Mouse (Mus musculus) forebrain, embryonic 11.5 days (tissue): ENCODE measurements around the gene B4galt2. TPM values are rescaled to one million over a fixed set of nuclear protein-coding genes. Genes with fewer than 3 reads are reported as not detected.

Experiments used
- ATAC-seq: fragments of 200-750 bp; cut with Nextera tagmentation; replicated peaks from 2 replicates; pipeline ENCODE4 v1.8.0; 2017; ENCODE audit warnings: moderate TSS enrichment; ENCODE audit not compliant: low FRiP score
- DNase-seq: peaks from one replicate; pipeline ENCODE4 v3.0.0-alpha.2; 2017; ENCODE audit warnings: low spot score
- H3K27ac ChIP-seq: fragments of 300-500 bp; sonication (generic); 2 replicates; pipeline ENCODE4 v1.5.1; 2014; ENCODE audit warnings: low read depth, low read length
- H3K27me3 ChIP-seq: fragments of 300-500 bp; sonication (generic); 2 replicates; pipeline ENCODE4 v1.6.1; 2014; ENCODE audit warnings: mild to moderate bottlenecking, low read length, mixed read lengths; ENCODE audit not compliant: control insufficient read depth, insufficient read depth
- H3K36me3 ChIP-seq: fragments of 300-500 bp; sonication (generic); 2 replicates; pipeline ENCODE4 v1.6.1; 2014; ENCODE audit warnings: mild to moderate bottlenecking, low read length, moderate library complexity, mixed read lengths; ENCODE audit not compliant: control insufficient read depth, insufficient read depth
- H3K4me1 ChIP-seq: fragments of 300-500 bp; sonication (generic); replicated peaks from 2 replicates; pipeline ENCODE4 v1.6.1; 2014; ENCODE audit warnings: low read length, mixed read lengths; ENCODE audit not compliant: control insufficient read depth, insufficient read depth
- H3K4me2 ChIP-seq: fragments of 300-500 bp; sonication (generic); 2 replicates; pipeline ENCODE4 v1.6.1; 2014; ENCODE audit warnings: low read depth, mild to moderate bottlenecking, low read length, moderate library complexity, mixed read lengths; ENCODE audit not compliant: severe bottlenecking
- H3K4me3 ChIP-seq: fragments of 300-500 bp; sonication (generic); 2 replicates; pipeline ENCODE4 v1.5.1; 2014; ENCODE audit warnings: low read depth, low read length
- H3K9ac ChIP-seq: fragments of 300-500 bp; sonication (generic); 2 replicates; pipeline ENCODE4 v1.6.1; 2014; ENCODE audit warnings: low read length
- H3K9me3 ChIP-seq: fragments of 300-500 bp; sonication (generic); 2 replicates; pipeline ENCODE4 v1.6.1; 2016; ENCODE audit warnings: low read length, mixed read lengths; ENCODE audit not compliant: control insufficient read depth
- WGBS: fragments of 180-500 bp; shearing (Covaris S2); extraction: QIAGEN DNeasy Blood & Tissue Kit; methylation state at CpG from one replicate; pipeline ENCODE4 v1.1.7; 2014; 5-methylcytosine and 5-hydroxymethylcytosine counted together
- polyA plus RNA-seq: library from polyadenylated mRNA; unstranded; fragments of >200 nt; fragmentation: Nextera tagmentation; extraction: Ambion mirVana; gene quantifications from 2 replicates; pipeline ENCODE4 v1.2.1, GENCODE M21; 2014

B4galt2 gene
- polyA plus RNA-seq, 1 experiment from 2014 or later, result 31.3 TPM

- 85% methylated on average over 11 of the region's 11 CpGs for WGBS
- ATAC-seq (no peak), DNase-seq (no peak)
- Histone ChIP-seq H3K36me3 (no peaks in the 10 kb centered on the region), H3K27me3 (no peaks in the 10 kb centered on the region), H3K9me3 (no peaks in the 10 kb centered on the region), H3K4me3 (no peak overlapping the region), H3K4me1 (peaks cover 8% of the 10 kb centered on the region; the same call in 1 of the 2 replicates), H3K27ac (no peak overlapping the region), H3K4me2 (no peak overlapping the region), H3K9ac (no peak overlapping the region)
These were observed 38.0 kb downstream of the B4galt2 start for GRCm38 (mm10) chr4:117845316-117845715.

- Histone ChIP-seq H3K9me3 (no peaks in the 10 kb centered on the region), H3K4me2 (no peak overlapping the region), H3K4me1 (peaks cover 5% of the 10 kb centered on the region; the same call in 1 of the 2 replicates), H3K4me3 (no peak overlapping the region), H3K9ac (no peak overlapping the region), H3K27ac (no peak overlapping the region), H3K36me3 (no peaks in the 10 kb centered on the region), H3K27me3 (no peaks in the 10 kb centered on the region)
- no peak for DNase-seq
- 87% methylated on average over 5 of the region's 5 CpGs for WGBS
- ATAC-seq, result no peak
These were observed 38.8 kb downstream of the B4galt2 start for GRCm38 (mm10) chr4:117844467-117844866.

- no peak for DNase-seq
- ATAC-seq, result no peak
- 88% methylated on average over 5 of the region's 5 CpGs for WGBS
- Histone ChIP-seq H3K9ac (no peak overlapping the region), H3K9me3 (no peaks in the 10 kb centered on the region), H3K4me2 (no peak overlapping the region), H3K4me1 (no peaks in the 10 kb centered on the region), H3K27me3 (no peaks in the 10 kb centered on the region), H3K4me3 (no peak overlapping the region), H3K36me3 (no peaks in the 10 kb centered on the region), H3K27ac (no peak overlapping the region)
These were observed 40.2 kb downstream of the B4galt2 start for GRCm38 (mm10) chr4:117843101-117843500.

- H3K4me3 ChIP-seq, result no peak overlapping the region
- WGBS, result 90% methylated on average over 3 of the region's 3 CpGs
- no peak overlapping the region for H3K4me2 ChIP-seq
- no peaks in the 10 kb centered on the region for H3K27me3 ChIP-seq
- no peak overlapping the region for H3K9ac ChIP-seq
- H3K27ac ChIP-seq, result no peak overlapping the region
- no peaks in the 10 kb centered on the region for H3K4me1 ChIP-seq
- H3K9me3 ChIP-seq, result no peaks in the 10 kb centered on the region
- no peaks in the 10 kb centered on the region for H3K36me3 ChIP-seq
- ATAC-seq (no peak), DNase-seq (no peak)
These were observed 41.7 kb downstream of the B4galt2 start for GRCm38 (mm10) chr4:117841566-117841965.

- no peak overlapping the region for H3K4me2 ChIP-seq
- H3K36me3 ChIP-seq, result no peaks in the 10 kb centered on the region
- H3K27ac ChIP-seq, result no peak overlapping the region
- no peak overlapping the region for H3K9ac ChIP-seq
- ATAC-seq, result no peak
- no peaks in the 10 kb centered on the region for H3K4me1 ChIP-seq
- no peak overlapping the region for H3K4me3 ChIP-seq
- H3K27me3 ChIP-seq, result no peaks in the 10 kb centered on the region
- no peak for DNase-seq
- WGBS, result 90% methylated on average over 5 of the region's 5 CpGs
- H3K9me3 ChIP-seq, result no peaks in the 10 kb centered on the region
These were observed 42.5 kb downstream of the B4galt2 start for GRCm38 (mm10) chr4:117840821-117841220.

- DNase-seq, result no peak
- H3K4me2 ChIP-seq, result no peak overlapping the region
- H3K27me3 ChIP-seq, result no peaks in the 10 kb centered on the region
- no peak for ATAC-seq
- H3K4me3 ChIP-seq, result no peak overlapping the region
- H3K9ac ChIP-seq, result no peak overlapping the region
- no peak overlapping the region for H3K27ac ChIP-seq
- no peaks in the 10 kb centered on the region for H3K9me3 ChIP-seq
- 79% methylated on average over 6 of the region's 6 CpGs for WGBS
- H3K4me1 ChIP-seq, result no peaks in the 10 kb centered on the region
- no peaks in the 10 kb centered on the region for H3K36me3 ChIP-seq
These were observed 43.9 kb downstream of the B4galt2 start for GRCm38 (mm10) chr4:117839366-117839765.

- H3K9ac ChIP-seq, result no peak overlapping the region
- ATAC-seq (no peak), DNase-seq (no peak)
- WGBS, result 78% methylated on average over 4 of the region's 4 CpGs
- no peak overlapping the region for H3K4me3 ChIP-seq
- H3K36me3 ChIP-seq, result no peaks in the 10 kb centered on the region
- H3K27me3 ChIP-seq, result no peaks in the 10 kb centered on the region
- no peaks in the 10 kb centered on the region for H3K4me1 ChIP-seq
- H3K4me2 ChIP-seq, result no peak overlapping the region
- H3K9me3 ChIP-seq, result no peaks in the 10 kb centered on the region
- H3K27ac ChIP-seq, result no peak overlapping the region
These were observed 46.0 kb downstream of the B4galt2 start for GRCm38 (mm10) chr4:117837271-117837670.

- Histone ChIP-seq H3K36me3 (no peaks in the 10 kb centered on the region), H3K9me3 (no peaks in the 10 kb centered on the region), H3K27me3 (no peaks in the 10 kb centered on the region), H3K4me3 (peak overlapping the region; percentile 78), H3K4me1 (no peaks in the 10 kb centered on the region), H3K9ac (peak overlapping the region; percentile 84), H3K4me2 (peak overlapping the region; percentile 95), H3K27ac (peak overlapping the region; percentile 58)
- DNase-seq (peak; percentile 94), ATAC-seq (peak; percentile 93)
- WGBS, result under 1% methylated on average over 48 of the region's 48 CpGs
These were observed 47.0 kb downstream of the B4galt2 start for GRCm38 (mm10) chr4:117836204-117836767.

- peak overlapping the region; percentile 58 for H3K27ac ChIP-seq
- WGBS, result under 1% methylated on average over 46 of the region's 60 CpGs
These were observed 47.7 kb downstream of the B4galt2 start for GRCm38 (mm10) chr4:117835531-117836111.

More at GRCm38 (mm10) chr4:117835531-117836111, 47.7 kb downstream of the B4galt2 start:
- DNase-seq (peak; percentile 79), ATAC-seq (peak; percentile 19)
- Histone ChIP-seq H3K9ac (peak overlapping the region; percentile 84), H3K4me1 (no peaks in the 10 kb centered on the region), H3K4me2 (peak overlapping the region; percentile 95), H3K27me3 (no peaks in the 10 kb centered on the region), H3K36me3 (no peaks in the 10 kb centered on the region), H3K9me3 (no peaks in the 10 kb centered on the region), H3K4me3 (peak overlapping the region; percentile 78)
